Mouse (Mus musculus): ENCODE results near the gene Tnnt2. TPM values are rescaled to one million over a fixed set of nuclear protein-coding genes. Genes with fewer than 3 reads are reported as not detected.
A peak's percentile ranks its signal among the peaks of the same experiment; 100 is the strongest.

The Tnnt2 gene
- total RNA-seq, 2 experiments from 2014 or later = 7.5 to 8.9 TPM

GRCm38 (mm10) chr1:135846632-135847031, 10.5 kb downstream of the Tnnt2 start:
- no peak for TF ChIP-seq CTCF (IDR thresholded peaks at IDR 0.05)

GRCm38 (mm10) chr1:135847139-135847562, 11.0 kb downstream of the Tnnt2 start:
- H3K4me3 ChIP-seq = no peak overlapping the region
- no peak for DNase-seq (ENCODE audit: extremely low spot score in 1 of 2, low spot score in 2 of 2)
- TF ChIP-seq CTCF (IDR thresholded peaks at IDR 0.05) = peak; percentile 58
- intact Hi-C loops (cut with DNase I) = loop anchor here (5.0 to 10.0 kb wide), 2 partner anchors 95 to 358 kb away; no protein-coding TSS in a partner anchor
- no peak overlapping the region for H3K27ac ChIP-seq

More at GRCm38 (mm10) chr1:135846632-135847031, 10.5 kb downstream of the Tnnt2 start:
- intact Hi-C loops (cut with DNase I) = loop anchor here (5.0 to 10.0 kb wide), 2 partner anchors 96 to 358 kb away; no protein-coding TSS in a partner anchor
- Histone ChIP-seq H3K4me3 (no peak overlapping the region), H3K27ac (no peak overlapping the region)
- DNase-seq (ENCODE audit: extremely low spot score in 1 of 2, low spot score in 2 of 2) = no peak

- Histone ChIP-seq H3K27ac (no peak overlapping the region), H3K4me3 (no peak overlapping the region)
- intact Hi-C loops (cut with DNase I) = loop anchor here (5.0 to 10.0 kb wide), 2 partner anchors 95 to 357 kb away; no protein-coding TSS in a partner anchor
- TF ChIP-seq CTCF (IDR thresholded peaks at IDR 0.05) = no peak
- no peak for DNase-seq (ENCODE audit: extremely low spot score in 1 of 2, low spot score in 2 of 2)
Observed at GRCm38 (mm10) chr1:135847611-135848351, 11.6 kb downstream of the Tnnt2 start.

- Histone ChIP-seq H3K27ac (no peak overlapping the region), H3K4me3 (no peak overlapping the region)
- TF ChIP-seq CTCF (IDR thresholded peaks at IDR 0.05) = peak; percentile 62
- intact Hi-C loops (cut with DNase I) = no loop called here
- DNase-seq (ENCODE audit: extremely low spot score in 1 of 2, low spot score in 2 of 2) = no peak
Observed at GRCm38 (mm10) chr1:135850722-135851512, 14.8 kb downstream of the Tnnt2 start.

- TF ChIP-seq CTCF (IDR thresholded peaks at IDR 0.05) = no peak
- Histone ChIP-seq H3K27ac (no peak overlapping the region; the same call in 1 of the 2 replicates), H3K4me3 (no peak overlapping the region)
- no peak for DNase-seq (ENCODE audit: extremely low spot score in 1 of 2, low spot score in 2 of 2)
- intact Hi-C loops (cut with DNase I) = no loop called here
Observed at GRCm38 (mm10) chr1:135852044-135852756, 16.0 kb downstream of the Tnnt2 start.

- H3K4me3 ChIP-seq = no peak overlapping the region
- intact Hi-C loops (cut with DNase I) = no loop called here
- no peak for DNase-seq (ENCODE audit: extremely low spot score in 1 of 2, low spot score in 2 of 2)
- no peak for TF ChIP-seq CTCF (IDR thresholded peaks at IDR 0.05)
- no peak overlapping the region for H3K27ac ChIP-seq
Observed at GRCm38 (mm10) chr1:135853200-135853599, 17.0 kb downstream of the Tnnt2 start.

- intact Hi-C loops (cut with DNase I) = no loop called here
- no peak for TF ChIP-seq CTCF (IDR thresholded peaks at IDR 0.05)
- Histone ChIP-seq H3K4me3 (no peak overlapping the region), H3K27ac (no peak overlapping the region)
- DNase-seq (ENCODE audit: extremely low spot score in 1 of 2, low spot score in 2 of 2) = no peak
Observed at GRCm38 (mm10) chr1:135854591-135855343, 18.6 kb downstream of the Tnnt2 start.

- Histone ChIP-seq H3K27ac (no peak overlapping the region), H3K4me3 (no peak overlapping the region)
- DNase-seq (ENCODE audit: extremely low spot score in 1 of 2, low spot score in 2 of 2) = no peak
- TF ChIP-seq CTCF (IDR thresholded peaks at IDR 0.05) = no peak
- intact Hi-C loops (cut with DNase I) = no loop called here
Observed at GRCm38 (mm10) chr1:135855344-135855687, 19.2 kb downstream of the Tnnt2 start.

GRCm38 (mm10) chr1:135856070-135856469, 19.9 kb downstream of the Tnnt2 start:
- H3K4me3 ChIP-seq = no peak overlapping the region
- no peak for TF ChIP-seq CTCF (IDR thresholded peaks at IDR 0.05)
- H3K27ac ChIP-seq = no peak overlapping the region
- intact Hi-C loops (cut with DNase I) = no loop called here
- DNase-seq (ENCODE audit: extremely low spot score in 1 of 2, low spot score in 2 of 2) = no peak

GRCm38 (mm10) chr1:135857137-135857775, 21.1 kb downstream of the Tnnt2 start:
- Histone ChIP-seq H3K27ac (no peak overlapping the region), H3K4me3 (no peak overlapping the region)
- DNase-seq (ENCODE audit: extremely low spot score in 1 of 2, low spot score in 2 of 2) = no peak
- intact Hi-C loops (cut with DNase I) = no loop called here
- TF ChIP-seq CTCF (IDR thresholded peaks at IDR 0.05) = no peak

- no peak overlapping the region for H3K27ac ChIP-seq
- intact Hi-C loops (cut with DNase I) = no loop called here
- DNase-seq (ENCODE audit: extremely low spot score in 1 of 2, low spot score in 2 of 2) = no peak
- H3K4me3 ChIP-seq = no peak overlapping the region
- TF ChIP-seq CTCF (IDR thresholded peaks at IDR 0.05) = no peak
Observed at GRCm38 (mm10) chr1:135858533-135858932, 22.4 kb downstream of the Tnnt2 start.

Data from left cerebral cortex, adult 2 months (tissue).